Mouse (Mus musculus): ENCODE measurements at regions not wholly inside any gene's neighbourhood (a gene's known extent, or its start where the extent isn't known, plus 50 kb on each side); places are given as distances from the start of the nearest gene placed in this dataset.

DNA sequence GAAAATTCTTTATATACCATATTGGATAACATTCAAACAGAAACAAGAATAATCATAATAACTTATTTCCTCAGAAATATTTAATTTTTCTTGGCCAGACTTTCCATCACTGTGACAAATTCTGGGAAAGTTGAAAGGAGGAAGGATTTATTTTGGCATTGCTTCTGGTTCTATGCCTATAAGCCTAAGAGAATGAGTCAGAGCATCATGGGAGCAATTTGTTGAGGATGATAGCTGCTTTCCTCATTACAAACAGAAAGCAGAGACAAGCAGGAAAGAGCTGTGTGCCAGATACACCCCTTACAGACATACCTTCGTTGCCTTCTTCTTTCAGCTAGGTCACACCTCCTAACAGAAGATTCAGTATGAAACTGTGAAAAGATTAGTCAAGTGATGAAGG, 115.3 kb downstream of the Rgs21 start:
- TF ChIP-seq GATA1 (IDR thresholded peaks at IDR 0.05; ENCODE audit: borderline replicate concordance, low read length) (no peak), FLI1 (IDR thresholded peaks at IDR 0.05; ENCODE audit: low read length) (no peak)

All from megakaryocyte, embryonic 14.5 days (primary cell).